Mouse (Mus musculus) limb, embryonic 11.5 days (tissue): Measurements from ENCODE around the gene Myh9. TPM values are rescaled to one million over a fixed set of nuclear protein-coding genes. Genes with fewer than 3 reads are reported as not detected.
"Not testable (repeated sequence)": the region's sequence is repeated elsewhere in the genome, so short reads cannot be mapped to it uniquely, and the experiment has no call there.

ENCODE experiments used
- ATAC-seq: fragments of 200-750 bp; cut with Nextera tagmentation; 2 replicates; pipeline ENCODE4 v1.8.0; 2017; ENCODE audit warnings: low read depth; ENCODE audit not compliant: insufficient number of reproducible peaks, low FRiP score, low TSS enrichment
- DNase-seq: peaks from one replicate; pipeline ENCODE4 v3.0.0-alpha.2; 2015; ENCODE audit warnings: low spot score
- H3K27ac ChIP-seq: fragments of 300-500 bp; sonication (generic); replicated peaks from 2 replicates; pipeline ENCODE4 v1.5.1; 2014; ENCODE audit warnings: low read depth, mild to moderate bottlenecking, low read length
- H3K27me3 ChIP-seq: fragments of 300-500 bp; sonication (generic); 2 replicates; pipeline ENCODE4 v1.6.1; 2014; ENCODE audit warnings: mild to moderate bottlenecking, low read length, mixed read lengths; ENCODE audit not compliant: control insufficient read depth, insufficient read depth
- H3K36me3 ChIP-seq: fragments of 300-500 bp; sonication (generic); 2 replicates; pipeline ENCODE4 v1.6.1; 2014; ENCODE audit warnings: mild to moderate bottlenecking, low read length, moderate library complexity, mixed read lengths; ENCODE audit not compliant: control insufficient read depth, insufficient read depth
- H3K4me1 ChIP-seq: fragments of 300-500 bp; sonication (generic); 2 replicates; pipeline ENCODE4 v1.6.1; 2014; ENCODE audit warnings: low read length, mixed read lengths; ENCODE audit not compliant: control insufficient read depth, insufficient read depth
- H3K4me2 ChIP-seq: fragments of 300-500 bp; sonication (generic); 2 replicates; pipeline ENCODE4 v1.6.1; 2014; ENCODE audit warnings: low read depth, mild to moderate bottlenecking, moderate library complexity; ENCODE audit not compliant: severe bottlenecking
- H3K4me3 ChIP-seq: fragments of 300-500 bp; sonication (generic); 2 replicates; pipeline ENCODE4 v1.5.1; 2014; ENCODE audit warnings: low read depth, low read length
- H3K9ac ChIP-seq: fragments of 300-500 bp; sonication (generic); 2 replicates; pipeline ENCODE4 v1.6.1; 2014; ENCODE audit warnings: mild to moderate bottlenecking, low read length
- H3K9me3 ChIP-seq: fragments of 300-500 bp; sonication (generic); 2 replicates; pipeline ENCODE4 v1.6.1; 2016; ENCODE audit warnings: low read length; ENCODE audit not compliant: control insufficient read depth
- WGBS: fragments of 180-500 bp; shearing (Covaris S2); extraction: QIAGEN DNeasy Blood & Tissue Kit; methylation state at CpG from one replicate; pipeline ENCODE4 v1.1.7; 2014; 5-methylcytosine and 5-hydroxymethylcytosine counted together
- polyA plus RNA-seq: library from polyadenylated mRNA; unstranded; fragments of >200 nt; fragmentation: Nextera tagmentation; extraction: Ambion mirVana; gene quantifications from 2 replicates; pipeline ENCODE4 v1.2.1, GENCODE M21; 2014

Gene Myh9
- polyA plus RNA-seq, 1 experiment from 2014 or later: 33.2 TPM

- no peak overlapping the region for H3K9ac ChIP-seq
- no peak overlapping the region for H3K27ac ChIP-seq
- no peak for ATAC-seq
- no peaks in the 10 kb centered on the region for H3K27me3 ChIP-seq
- no peak overlapping the region for H3K4me2 ChIP-seq
- DNase-seq: no peak
- WGBS: 71% methylated on average over 9 of the region's 9 CpGs
- H3K36me3 ChIP-seq: no peaks in the 10 kb centered on the region
- H3K4me3 ChIP-seq: no peak overlapping the region
- H3K9me3 ChIP-seq: no peaks in the 10 kb centered on the region
- H3K4me1 ChIP-seq: no peaks in the 10 kb centered on the region
These were observed 101.3 kb downstream of the Myh9 start for GRCm38 (mm10) chr15:77740511-77741297.

- DNase-seq, H3K27me3 ChIP-seq, H3K4me2 ChIP-seq, H3K9ac ChIP-seq, ATAC-seq, H3K4me3 ChIP-seq, H3K4me1 ChIP-seq, H3K36me3 ChIP-seq, H3K9me3 ChIP-seq, H3K27ac ChIP-seq: not testable (repeated sequence)
- WGBS: 79% methylated on average over 4 of the region's 4 CpGs
These were observed 108.1 kb downstream of the Myh9 start for GRCm38 (mm10) chr15:77733903-77734302.

GRCm38 (mm10) chr15:77733380-77733779 lies 108.6 kb downstream of the Myh9 start:
- H3K27ac ChIP-seq, ATAC-seq, H3K4me3 ChIP-seq, H3K27me3 ChIP-seq, H3K4me1 ChIP-seq, H3K4me2 ChIP-seq, H3K36me3 ChIP-seq, DNase-seq, H3K9ac ChIP-seq, H3K9me3 ChIP-seq: not testable (repeated sequence)
- 82% methylated on average over 8 of the region's 8 CpGs for WGBS

DNA sequence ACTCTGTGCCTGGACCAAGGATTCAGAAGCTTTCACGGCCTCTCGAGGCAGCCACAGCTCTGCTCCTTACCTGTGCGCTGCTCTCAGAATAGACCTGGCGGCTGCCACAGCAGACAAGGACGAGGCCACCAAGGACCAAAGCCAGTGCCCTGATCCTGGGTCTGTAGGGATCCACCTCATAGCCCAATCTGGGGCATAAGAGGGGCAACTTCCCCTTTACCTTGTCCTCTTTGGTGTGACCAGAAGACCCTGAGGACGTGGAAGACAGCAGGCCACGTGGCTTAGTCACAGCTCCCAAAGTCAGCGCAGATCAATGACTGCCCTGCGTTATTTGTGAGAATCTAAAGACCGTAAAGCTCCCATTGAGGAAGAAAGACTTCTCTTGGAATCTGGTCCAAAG lies 109.1 kb downstream of the Myh9 start:
- 67% methylated on average over 10 of the region's 10 CpGs for WGBS
- H3K27me3 ChIP-seq, H3K27ac ChIP-seq, H3K4me1 ChIP-seq, H3K4me2 ChIP-seq, H3K4me3 ChIP-seq, DNase-seq, H3K9ac ChIP-seq, H3K9me3 ChIP-seq, ATAC-seq, H3K36me3 ChIP-seq: not testable (repeated sequence)

GRCm38 (mm10) chr15:77731605-77732004 lies 110.4 kb downstream of the Myh9 start:
- Histone ChIP-seq H3K4me3 (no peak overlapping the region), H3K9me3 (no peaks in the 10 kb centered on the region), H3K27ac (no peak overlapping the region), H3K4me2 (no peak overlapping the region), H3K4me1 (no peaks in the 10 kb centered on the region), H3K36me3 (no peaks in the 10 kb centered on the region), H3K27me3 (no peaks in the 10 kb centered on the region), H3K9ac (no peak overlapping the region)
- ATAC-seq (no peak), DNase-seq (no peak)
- WGBS: 85% methylated on average over 5 of the region's 5 CpGs

DNA sequence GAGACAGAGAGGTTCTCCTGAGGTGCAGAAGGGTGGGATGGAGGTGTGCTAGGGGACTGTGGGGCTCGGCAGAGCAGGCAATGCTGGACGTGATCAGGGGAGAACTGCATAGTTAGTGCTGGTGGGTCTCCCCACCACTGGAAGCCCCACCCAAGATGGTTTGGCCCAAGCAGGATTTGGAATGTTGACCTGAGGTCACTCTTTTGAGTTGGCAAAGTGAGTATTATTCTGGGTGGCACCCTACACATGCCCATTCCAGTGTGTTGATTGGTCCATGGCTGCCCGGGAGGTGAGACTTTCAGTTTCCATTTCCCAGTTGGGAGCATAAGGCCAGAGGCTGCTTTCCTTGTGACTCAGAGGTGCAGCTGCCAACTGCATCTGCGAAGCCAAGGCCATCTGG lies 113.2 kb downstream of the Myh9 start, which contains the start of gene Apol9b:
Apol9b (plus strand) TSS at position 301 of the 400 bp plus-strand sequence.
- H3K4me3 ChIP-seq, H3K9ac ChIP-seq, H3K36me3 ChIP-seq, H3K4me1 ChIP-seq, H3K27me3 ChIP-seq, DNase-seq, H3K27ac ChIP-seq, H3K9me3 ChIP-seq, H3K4me2 ChIP-seq, ATAC-seq: not testable (repeated sequence)
- no CpG with 5 or more reads among the region's 4 CpGs for WGBS

DNA sequence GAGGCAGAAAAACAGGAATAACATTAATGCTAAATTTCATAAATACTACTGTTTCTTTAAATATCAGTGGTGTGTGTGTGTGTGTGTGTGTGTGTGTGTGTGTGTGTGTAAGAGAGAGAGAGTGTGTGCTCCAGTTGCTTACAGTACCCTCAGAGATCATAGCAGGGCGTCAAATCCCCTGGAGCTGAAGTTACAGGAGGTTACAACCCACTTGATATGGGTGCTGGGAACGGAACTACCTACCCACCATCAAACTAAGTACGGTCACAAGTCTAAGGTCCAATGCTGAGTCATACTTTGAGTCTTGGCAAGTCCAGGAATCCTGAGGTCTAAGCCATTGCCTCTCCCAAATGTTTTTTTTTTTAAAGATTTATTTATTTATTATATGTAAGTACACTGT lies 114.2 kb downstream of the Myh9 start:
- not testable (repeated sequence) for DNase-seq, H3K9me3 ChIP-seq, H3K4me1 ChIP-seq, H3K27ac ChIP-seq, H3K4me3 ChIP-seq, H3K4me2 ChIP-seq, ATAC-seq, H3K9ac ChIP-seq, H3K27me3 ChIP-seq, H3K36me3 ChIP-seq
- 90% methylated on average over 3 of the region's 3 CpGs for WGBS

DNA sequence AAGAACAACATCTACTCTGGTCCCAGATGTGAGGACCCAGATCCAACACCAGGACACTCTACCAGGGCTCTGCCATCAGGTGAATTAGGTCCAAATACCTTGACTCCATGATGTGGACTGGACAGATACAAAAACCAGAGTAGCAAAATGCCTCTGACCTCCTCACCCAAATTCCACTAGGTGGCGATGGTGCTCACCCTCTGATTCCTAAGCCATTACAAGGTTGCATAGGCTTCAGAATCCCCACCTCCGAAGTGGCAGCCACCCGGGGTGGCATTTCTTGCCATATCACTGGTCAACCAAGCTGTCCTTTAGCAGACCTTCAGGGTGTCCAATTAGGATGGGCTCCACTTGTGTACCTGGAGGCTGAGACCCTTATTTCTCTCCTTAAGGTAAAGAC lies 114.8 kb downstream of the Myh9 start:
- not testable (repeated sequence) for DNase-seq, H3K9ac ChIP-seq, H3K36me3 ChIP-seq, H3K9me3 ChIP-seq, H3K27me3 ChIP-seq, H3K27ac ChIP-seq, ATAC-seq, H3K4me2 ChIP-seq, H3K4me3 ChIP-seq, H3K4me1 ChIP-seq
- 8% methylated on average over 3 of the region's 3 CpGs for WGBS
